Mouse (Mus musculus): ENCODE data around the gene Bmp2k.
A peak's percentile ranks its signal among the peaks of the same experiment; 100 is the strongest.

Bmp2k gene

GRCm38 (mm10) chr5:96972474-96973130, 24.9 kb upstream of the Bmp2k start:
- no peak for DNase-seq (ENCODE audit: low read depth, low spot score)

DNA sequence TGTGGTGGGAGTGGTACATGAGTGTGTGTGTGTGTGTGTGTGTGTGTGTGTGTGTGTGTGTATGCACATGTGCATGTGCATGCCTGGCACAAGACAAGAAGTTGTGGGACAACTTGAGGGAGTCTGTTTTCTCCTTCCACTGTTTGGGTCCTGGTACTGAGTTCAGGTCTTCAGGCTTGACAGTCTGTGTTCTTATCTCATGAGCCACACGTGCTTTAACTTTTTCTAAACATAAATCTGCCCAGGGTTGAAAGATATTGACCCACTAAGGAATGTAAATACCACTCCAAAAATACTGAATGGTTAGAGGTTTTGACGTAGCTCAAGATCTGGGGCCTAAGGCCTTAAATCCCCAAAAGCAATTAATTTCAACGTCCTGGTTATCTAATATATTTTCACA, 23.8 kb upstream of the Bmp2k start:
- DNase-seq (ENCODE audit: low read depth, low spot score): no peak

GRCm38 (mm10) chr5:96974661-96975060, 22.8 kb upstream of the Bmp2k start:
- no peak for DNase-seq (ENCODE audit: low read depth, low spot score)

GRCm38 (mm10) chr5:96975112-96975511, 22.4 kb upstream of the Bmp2k start:
- no peak for DNase-seq (ENCODE audit: low read depth, low spot score)

DNA sequence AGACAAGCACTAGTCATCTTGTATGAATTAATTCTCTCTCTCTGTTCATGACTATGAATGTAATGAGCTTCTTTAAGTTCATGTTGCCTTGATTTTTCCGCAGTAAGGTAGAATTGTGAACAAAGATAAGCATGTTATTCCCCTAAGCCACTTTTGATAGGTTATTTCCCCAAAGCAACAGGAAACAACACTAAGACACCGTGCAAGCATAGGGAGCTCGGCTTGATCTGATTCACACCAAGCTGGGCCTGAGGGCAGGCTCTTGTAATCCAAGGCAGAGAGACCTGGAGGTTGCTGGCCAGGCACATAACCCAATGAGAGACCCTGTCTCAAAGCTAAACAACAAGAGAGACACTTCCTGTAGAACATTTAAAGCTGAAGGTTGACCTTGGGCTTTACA, 21.3 kb upstream of the Bmp2k start:
- no peak for DNase-seq (ENCODE audit: low read depth, low spot score)

- DNase-seq (ENCODE audit: low read depth, low spot score): peak; percentile 38
Observed at GRCm38 (mm10) chr5:96979296-96980007, 18.0 kb upstream of the Bmp2k start.

DNA sequence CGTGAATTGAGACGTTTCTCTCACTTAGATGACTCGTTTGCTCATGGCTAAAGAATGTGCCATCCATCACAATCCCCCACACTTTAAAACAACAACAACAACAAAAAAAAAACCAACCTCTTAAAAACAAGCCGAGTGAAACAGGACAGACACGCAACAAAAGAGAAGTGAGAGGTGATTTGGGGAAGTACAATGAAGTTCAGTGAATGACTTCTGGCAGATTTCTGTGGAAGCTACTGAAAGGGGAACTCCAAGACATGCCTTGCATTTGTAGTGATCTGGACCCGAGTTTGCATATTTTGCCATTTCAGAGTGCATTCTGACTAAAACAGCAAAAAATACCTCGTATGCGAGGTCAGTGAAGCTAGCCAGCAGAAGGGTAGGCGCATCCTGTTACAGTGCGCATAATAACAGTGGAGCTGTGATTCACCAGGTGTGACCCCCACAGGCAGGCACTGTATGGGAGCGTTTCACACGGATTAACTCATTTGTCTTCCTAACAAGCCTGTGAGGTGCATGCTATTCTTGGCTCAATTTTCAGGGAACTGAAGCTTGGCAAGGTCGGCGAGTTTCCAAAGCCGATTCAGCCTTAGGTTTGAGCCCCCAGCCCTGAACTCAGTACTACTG, 17.4 kb upstream of the Bmp2k start:
- peak; percentile 28 for DNase-seq (ENCODE audit: low read depth, low spot score)

- no peak for DNase-seq (ENCODE audit: low read depth, low spot score)
Observed at GRCm38 (mm10) chr5:96981987-96982386, 15.5 kb upstream of the Bmp2k start.

- DNase-seq (ENCODE audit: low read depth, low spot score): peak; percentile 16
Observed at GRCm38 (mm10) chr5:96983142-96983541, 14.3 kb upstream of the Bmp2k start.

- no peak for DNase-seq (ENCODE audit: low read depth, low spot score)
Observed at GRCm38 (mm10) chr5:96986850-96987249, 10.6 kb upstream of the Bmp2k start.

GRCm38 (mm10) chr5:96988880-96989279, 8.6 kb upstream of the Bmp2k start:
- no peak for DNase-seq (ENCODE audit: low read depth, low spot score)

GRCm38 (mm10) chr5:96991156-96991555, 6.3 kb upstream of the Bmp2k start:
- DNase-seq (ENCODE audit: low read depth, low spot score): no peak

GRCm38 (mm10) chr5:96992651-96993050, 4.8 kb upstream of the Bmp2k start:
- no peak for DNase-seq (ENCODE audit: low read depth, low spot score)

DNA sequence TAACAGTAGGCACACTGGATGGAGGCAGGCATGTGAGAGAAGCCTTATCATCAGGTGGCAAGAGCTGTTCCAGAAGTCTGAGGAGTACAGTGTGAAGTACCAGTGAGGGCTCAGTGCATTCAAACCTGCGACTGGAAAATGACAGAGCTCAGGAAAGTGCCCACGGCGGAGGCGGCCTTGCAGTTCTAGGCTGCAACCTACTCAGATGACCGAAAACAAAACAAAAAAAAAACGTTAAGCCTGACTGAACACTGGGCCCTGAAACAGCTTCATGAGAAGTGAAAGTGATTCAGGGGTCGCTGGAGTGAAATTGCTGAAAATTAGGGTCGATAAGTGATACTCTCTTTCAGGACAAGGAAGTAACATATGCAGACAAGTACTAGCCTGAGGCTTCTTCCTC, 4.4 kb upstream of the Bmp2k start:
- no peak for DNase-seq (ENCODE audit: low read depth, low spot score)

- no peak for DNase-seq (ENCODE audit: low read depth, low spot score)
Observed at GRCm38 (mm10) chr5:96995791-96996190, 1.7 kb upstream of the Bmp2k start.

- DNase-seq (ENCODE audit: low read depth, low spot score): no peak
Observed at GRCm38 (mm10) chr5:96996401-96997309, 834 bp upstream of the Bmp2k start.

DNA sequence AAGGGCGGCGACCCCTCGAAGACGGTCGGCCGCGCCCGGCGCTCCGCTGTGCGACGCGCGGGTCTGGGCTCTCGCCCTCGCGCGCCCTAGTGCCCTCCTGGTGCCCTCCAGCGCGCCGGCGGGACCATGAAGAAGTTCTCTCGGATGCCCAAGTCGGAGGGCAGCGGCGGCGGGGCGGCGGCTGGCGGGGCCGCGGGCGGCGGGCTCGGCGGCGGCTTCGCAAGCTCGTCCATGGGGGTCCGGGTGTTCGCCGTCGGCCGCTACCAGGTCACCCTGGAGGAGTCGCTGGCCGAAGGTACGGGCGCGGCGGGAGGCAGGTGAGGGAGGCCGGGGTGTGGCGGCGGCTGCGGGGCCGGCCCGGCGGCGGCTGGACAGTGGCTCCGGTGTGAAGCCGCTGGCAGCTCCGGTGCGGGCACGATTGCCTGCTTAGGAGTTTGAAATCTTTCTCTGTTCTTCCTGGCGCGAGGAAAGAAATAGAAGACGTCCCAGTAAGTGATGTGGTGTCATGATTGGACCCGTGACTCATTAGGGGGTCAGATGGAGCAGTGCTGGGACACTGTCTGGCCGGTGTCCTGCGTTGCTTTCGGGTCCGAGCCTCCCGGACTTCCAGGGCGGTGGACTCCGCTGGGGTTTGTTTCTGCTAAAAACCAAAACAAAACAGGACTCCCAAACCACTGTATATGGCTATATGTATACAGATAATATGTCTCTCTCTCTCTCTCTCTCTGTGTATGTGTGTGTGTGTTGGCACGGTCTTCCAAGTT, 495 bp downstream of the Bmp2k start:
- peak; percentile 21 for DNase-seq (ENCODE audit: low read depth, low spot score)

- no peak for DNase-seq (ENCODE audit: low read depth, low spot score)
Observed at GRCm38 (mm10) chr5:96998566-96998907, 1.0 kb downstream of the Bmp2k start.

DNA sequence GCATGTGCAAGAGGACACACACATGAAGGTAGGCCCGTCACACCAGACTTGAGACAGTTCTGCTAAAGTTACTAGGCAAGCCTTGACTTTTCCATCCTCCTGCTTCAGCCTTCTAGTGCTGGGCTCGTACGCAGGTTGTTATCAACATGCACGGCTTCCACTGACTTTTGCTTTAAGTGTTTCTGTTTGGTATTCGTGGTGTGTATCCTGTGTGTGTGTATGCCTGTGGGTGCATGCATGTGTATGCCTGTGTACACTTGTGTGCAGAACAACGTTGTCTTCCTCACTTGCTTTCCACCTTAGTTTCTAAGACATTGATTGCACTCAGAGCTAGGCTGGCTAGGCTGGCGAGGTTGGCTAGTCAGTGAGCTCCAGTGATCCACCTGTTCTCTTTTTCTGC, 2.1 kb downstream of the Bmp2k start:
- DNase-seq (ENCODE audit: low read depth, low spot score): no peak

DNA sequence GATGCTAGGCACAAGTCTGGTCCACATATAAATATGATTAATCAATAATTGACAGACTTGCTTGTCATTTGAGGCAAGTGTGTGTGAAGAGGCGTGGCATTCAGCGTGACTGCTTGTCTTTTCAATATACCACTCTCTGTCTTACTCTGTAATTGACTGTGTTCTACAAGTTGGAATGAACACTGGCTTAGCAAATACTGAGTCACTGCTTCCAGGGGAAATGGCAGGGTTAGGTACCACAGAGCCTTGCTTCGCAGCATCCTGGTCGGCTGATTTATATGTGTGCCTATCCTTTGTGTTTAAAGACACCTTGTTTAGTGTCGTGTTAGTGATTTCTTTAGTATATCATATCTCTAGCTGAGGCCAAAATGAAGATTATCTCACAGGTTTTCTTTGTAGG, 3.0 kb downstream of the Bmp2k start:
- no peak for DNase-seq (ENCODE audit: low read depth, low spot score)

GRCm38 (mm10) chr5:97001153-97001552, 3.7 kb downstream of the Bmp2k start:
- no peak for DNase-seq (ENCODE audit: low read depth, low spot score)
